Mouse (Mus musculus): ENCODE results near the gene Sdhaf1. TPM values are rescaled to one million over a fixed set of nuclear protein-coding genes. Genes with fewer than 3 reads are reported as not detected.

The Sdhaf1 gene
- 16.7 and 17.0 TPM in 2 replicates for polyA plus RNA-seq (2016; fragmentation: Nextera tagmentation; extraction: Ambion mirVana)

DNA sequence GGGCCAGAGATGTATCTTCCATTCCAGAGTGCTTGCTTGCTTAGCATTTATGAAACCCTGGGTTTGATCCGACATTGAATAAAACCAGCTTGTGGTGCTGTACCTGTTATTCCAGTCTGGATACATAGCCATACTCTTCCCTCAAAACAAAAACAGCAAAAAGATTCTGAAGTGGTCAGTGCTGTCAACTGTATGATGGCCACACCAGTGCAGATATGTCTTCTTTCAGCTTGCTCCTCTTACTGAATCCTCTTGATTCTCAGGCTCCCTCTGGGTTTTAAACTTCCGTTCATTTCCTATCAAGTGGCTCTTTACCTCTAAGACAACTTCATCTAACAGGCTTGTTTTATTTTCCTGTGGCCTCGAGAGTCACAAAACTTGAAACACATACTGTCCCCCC, at the start of gene Sdhaf1:
Gene Sdhaf1 (minus strand): TSS at position 101 of the 400 bp plus-strand sequence.
- 72% methylated on average over 3 of the region's 3 CpGs for WGBS
- no peak for ATAC-seq (ENCODE audit: insufficient number of reproducible peaks, low FRiP score)
- H3K36me3 ChIP-seq = no peaks in the 10 kb centered on the region

DNA sequence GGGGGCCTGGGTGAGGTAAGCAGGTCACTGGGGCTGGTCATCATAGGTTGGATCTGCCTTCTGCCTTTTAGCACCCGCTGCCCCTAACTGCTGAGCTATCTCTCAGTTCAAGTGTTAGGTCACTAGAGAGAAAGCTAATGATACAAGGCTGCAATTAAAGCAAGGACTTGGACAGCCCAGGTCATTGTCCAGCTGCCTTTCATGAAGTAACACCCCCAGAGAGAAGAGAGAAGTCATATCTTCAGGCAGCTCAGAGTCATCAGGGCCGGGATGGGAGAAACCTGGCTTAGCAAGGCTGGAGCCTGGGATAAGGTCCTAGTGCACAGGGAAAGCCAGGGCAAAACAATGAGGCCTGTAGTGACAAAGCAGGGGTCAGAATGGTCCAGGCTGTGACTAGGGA, 43.8 kb upstream of the Sdhaf1 start:
- no peak for ATAC-seq (ENCODE audit: insufficient number of reproducible peaks, low FRiP score)
- Histone ChIP-seq H3K4me3 (no peak overlapping the region), H3K27me3 (replicated peaks) (peaks cover 28% of the 10 kb centered on the region), H3K36me3 (no peaks in the 10 kb centered on the region), H3K27ac (ENCODE audit: poor library complexity, severe bottlenecking) (no peak overlapping the region), H3K4me1 (replicated peaks) (0 out of 2 replicates have a peak, but pooled peaks cover 3% of the 10 kb centered on the region), H3K9ac (no peak overlapping the region), H3K9me3 (replicated peaks) (no peaks in the 10 kb centered on the region), H3K4me2 (no peak overlapping the region)
- WGBS = 51% methylated on average over 2 of the region's 2 CpGs

More for the DNA sequence above, at the start of gene Sdhaf1:
- peaks cover 21% of the 10 kb centered on the region for H3K4me1 ChIP-seq (replicated peaks)
- peaks cover 8% of the 10 kb centered on the region; the same call in 1 of the 2 replicates for H3K9me3 ChIP-seq (replicated peaks)
- peak within 1 kb of the TSS; percentile 94 for H3K4me3 ChIP-seq
- peak within 1 kb of the TSS; percentile 83 for H3K4me2 ChIP-seq
- peak within 1 kb of the TSS; percentile 93 for H3K27ac ChIP-seq (ENCODE audit: poor library complexity, severe bottlenecking)
- peak within 1 kb of the TSS; percentile 63 for H3K9ac ChIP-seq
- H3K27me3 ChIP-seq (replicated peaks) = no peaks in the 10 kb centered on the region

DNA sequence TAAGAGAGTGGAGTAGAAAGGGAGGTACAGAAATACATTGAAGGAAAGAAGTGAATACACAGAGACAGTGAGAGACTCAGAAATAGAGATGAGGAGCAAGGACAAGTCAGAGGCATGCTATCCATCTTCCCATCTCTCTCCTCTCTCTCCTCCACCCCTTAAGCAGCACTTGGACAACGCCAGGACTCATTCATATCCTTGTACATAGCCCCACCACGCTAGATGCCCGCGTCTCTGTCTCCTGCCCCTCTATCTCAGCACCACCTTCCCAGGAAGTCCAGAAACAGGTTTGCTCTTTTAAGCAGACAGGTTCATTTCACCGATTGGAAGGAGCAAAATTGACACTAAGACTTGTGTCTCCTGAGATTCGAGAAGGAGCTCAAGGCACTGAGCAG, 39.6 kb upstream of the Sdhaf1 start:
- H3K4me3 ChIP-seq = peak overlapping the region; percentile 76
- H3K27me3 ChIP-seq (replicated peaks) = peaks cover 46% of the 10 kb centered on the region
- H3K27ac ChIP-seq (ENCODE audit: poor library complexity, severe bottlenecking) = no peak overlapping the region
- WGBS = 72% methylated on average over 6 of the region's 6 CpGs
- H3K36me3 ChIP-seq = peaks cover 12% of the 10 kb centered on the region; the same call in 1 of the 2 replicates
- H3K4me2 ChIP-seq = peak overlapping the region; percentile 86
- no peak for ATAC-seq (ENCODE audit: insufficient number of reproducible peaks, low FRiP score)
- H3K9ac ChIP-seq = no peak overlapping the region
- H3K4me1 ChIP-seq (replicated peaks) = peaks cover 12% of the 10 kb centered on the region; the same call in 1 of the 2 replicates
- no peaks in the 10 kb centered on the region for H3K9me3 ChIP-seq (replicated peaks)

DNA sequence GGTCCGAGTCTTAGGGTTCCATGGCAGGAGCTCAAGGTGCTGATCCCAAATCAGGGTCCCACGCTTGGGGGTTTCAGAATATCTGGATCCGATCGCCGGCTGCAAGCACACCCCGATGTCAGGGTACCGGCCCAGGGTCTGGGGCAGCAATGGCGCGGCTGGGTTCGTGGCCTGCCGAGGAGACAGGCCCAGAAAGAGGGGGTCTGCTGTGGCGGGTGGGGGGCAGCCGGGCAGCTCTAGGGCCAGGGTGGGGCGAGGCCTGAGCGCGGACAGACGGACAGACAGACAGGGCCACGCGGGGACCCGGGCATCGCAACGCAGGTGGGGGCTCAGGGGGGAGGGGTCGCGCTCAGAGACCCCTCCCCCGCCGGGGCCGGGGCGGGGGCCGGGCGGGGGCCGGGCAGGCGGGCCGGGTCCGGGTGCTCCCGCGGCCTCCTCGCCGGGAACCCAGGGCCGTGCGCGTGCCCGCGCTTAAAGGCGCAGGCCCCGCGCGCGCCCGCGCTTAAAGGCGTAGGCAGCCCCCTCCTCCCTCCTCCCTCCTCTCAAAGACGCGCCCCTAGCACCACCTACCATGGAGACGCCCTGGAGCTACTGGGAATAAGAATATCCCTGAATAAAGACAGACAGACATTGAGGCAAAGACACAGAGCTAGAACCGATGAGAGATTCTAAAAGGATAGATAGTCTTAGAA, 39.1 kb upstream of the Sdhaf1 start, which contains the start of gene Lrfn3:
Gene Lrfn3 (minus strand): TSS at position 121 of the 692 bp plus-strand sequence.
- H3K36me3 ChIP-seq = peaks cover 12% of the 10 kb centered on the region; the same call in 1 of the 2 replicates
- H3K27me3 ChIP-seq (replicated peaks) = peaks cover 46% of the 10 kb centered on the region
- WGBS = 1% methylated on average over 48 of the region's 55 CpGs
- H3K4me2 ChIP-seq = peak within 1 kb of the TSS; percentile 86
- no peaks in the 10 kb centered on the region for H3K9me3 ChIP-seq (replicated peaks)
- no peak within 1 kb of the TSS for H3K27ac ChIP-seq (ENCODE audit: poor library complexity, severe bottlenecking)
- ATAC-seq (ENCODE audit: insufficient number of reproducible peaks, low FRiP score) = peak; percentile 55
- peak within 1 kb of the TSS; percentile 76 for H3K4me3 ChIP-seq
- H3K9ac ChIP-seq = peak within 1 kb of the TSS; percentile 81
- H3K4me1 ChIP-seq (replicated peaks) = peaks cover 12% of the 10 kb centered on the region; the same call in 1 of the 2 replicates

DNA sequence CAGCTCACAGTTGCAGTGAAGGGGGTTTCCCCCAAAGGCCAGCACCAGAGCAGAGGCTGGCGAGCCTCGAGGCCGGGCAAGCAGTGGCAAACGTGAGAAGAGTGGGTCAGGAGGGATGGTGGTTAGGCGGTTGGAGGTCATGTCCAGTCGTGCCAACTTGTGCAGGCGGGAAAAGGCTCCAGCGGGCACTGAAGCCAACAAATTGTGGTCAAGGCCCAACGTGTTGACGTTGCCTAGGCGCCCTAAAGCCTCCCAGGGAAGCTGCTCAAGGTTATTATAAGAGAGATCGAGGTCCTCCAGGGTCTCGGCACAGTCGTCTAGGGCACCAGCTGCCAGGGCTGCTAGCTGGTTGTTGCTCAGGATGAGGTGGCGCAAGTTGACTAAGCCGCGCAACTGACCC, 36.3 kb upstream of the Sdhaf1 start:
- Histone ChIP-seq H3K9ac (no peak overlapping the region), H3K4me2 (no peak overlapping the region), H3K36me3 (peaks cover 18% of the 10 kb centered on the region), H3K4me3 (no peak overlapping the region), H3K9me3 (replicated peaks) (no peaks in the 10 kb centered on the region), H3K4me1 (replicated peaks) (peaks cover 12% of the 10 kb centered on the region; the same call in 1 of the 2 replicates), H3K27ac (ENCODE audit: poor library complexity, severe bottlenecking) (no peak overlapping the region), H3K27me3 (replicated peaks) (peaks cover 47% of the 10 kb centered on the region)
- 76% methylated on average over 17 of the region's 17 CpGs for WGBS
- ATAC-seq (ENCODE audit: insufficient number of reproducible peaks, low FRiP score) = no peak

DNA sequence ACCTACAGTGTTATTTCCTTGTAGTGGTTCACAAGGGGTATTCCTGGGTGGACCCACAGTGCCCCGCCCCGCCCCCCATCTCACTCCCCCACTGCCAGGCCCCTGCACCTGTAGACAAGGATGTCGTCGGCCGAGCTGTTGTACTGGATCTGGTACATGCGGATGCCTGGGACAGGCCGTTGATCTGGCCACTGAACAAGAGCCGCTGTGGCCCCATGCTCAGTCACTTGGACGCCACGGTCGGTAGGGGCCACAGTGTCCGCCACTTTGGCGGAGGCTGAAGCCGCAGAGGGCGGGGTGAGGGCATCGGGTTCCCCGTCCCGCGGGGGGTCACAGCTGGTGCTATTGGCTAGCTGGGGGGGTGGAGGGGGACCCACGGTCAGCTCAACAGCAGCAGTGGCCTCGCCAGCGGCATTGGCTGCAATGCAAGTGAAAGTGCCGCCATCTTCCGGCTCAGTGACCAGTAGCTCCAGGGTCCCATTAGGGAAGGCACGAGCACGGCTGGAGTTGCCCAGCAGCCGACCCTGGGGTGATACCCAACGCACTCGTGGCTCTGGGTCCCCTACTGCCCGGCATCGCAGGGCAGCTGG, 35.7 kb upstream of the Sdhaf1 start:
- ATAC-seq (ENCODE audit: insufficient number of reproducible peaks, low FRiP score) = no peak
- peaks cover 41% of the 10 kb centered on the region for H3K27me3 ChIP-seq (replicated peaks)
- no peak overlapping the region for H3K9ac ChIP-seq
- peaks cover 12% of the 10 kb centered on the region; the same call in 1 of the 2 replicates for H3K4me1 ChIP-seq (replicated peaks)
- H3K4me3 ChIP-seq = no peak overlapping the region
- H3K27ac ChIP-seq (ENCODE audit: poor library complexity, severe bottlenecking) = no peak overlapping the region
- peaks cover 18% of the 10 kb centered on the region for H3K36me3 ChIP-seq
- H3K9me3 ChIP-seq (replicated peaks) = no peaks in the 10 kb centered on the region
- no peak overlapping the region for H3K4me2 ChIP-seq
- WGBS = 75% methylated on average over 31 of the region's 31 CpGs

DNA sequence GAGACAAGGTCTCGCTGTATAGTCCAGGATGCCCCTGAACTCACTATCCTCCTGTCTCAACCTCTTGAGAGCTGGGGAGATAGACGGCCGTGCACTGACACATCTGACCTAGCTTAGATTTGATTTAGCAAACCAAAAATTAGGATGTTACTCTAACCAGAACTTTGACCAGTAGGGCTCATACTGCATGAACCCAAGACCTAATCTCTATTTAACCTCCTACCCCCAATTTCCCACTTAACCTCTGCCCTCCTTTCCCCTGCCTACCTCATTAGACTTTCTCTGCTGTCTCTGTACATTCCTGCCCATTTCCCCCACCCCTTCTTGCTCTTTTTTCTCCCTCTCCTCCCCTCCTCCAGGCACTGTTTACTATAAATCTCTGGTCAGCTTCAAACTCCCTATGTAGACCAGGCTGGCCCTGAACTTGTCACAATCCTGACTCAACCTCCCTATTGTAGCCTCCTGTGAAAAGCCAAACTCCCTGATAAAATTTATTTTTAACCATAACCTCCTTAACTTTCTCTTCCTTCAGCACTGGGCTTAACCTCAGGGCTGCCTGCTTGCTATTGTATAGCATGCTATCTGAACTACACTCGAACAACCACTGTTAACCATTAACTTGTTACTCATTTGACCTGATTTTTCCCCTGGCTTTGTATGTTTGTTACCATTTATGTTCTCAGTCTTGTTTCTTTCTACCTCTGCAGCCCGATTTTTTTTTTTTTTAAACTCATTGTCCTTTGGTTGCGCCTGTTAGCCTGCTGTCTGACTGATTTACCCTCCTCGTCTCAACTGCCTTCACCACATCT, 34.9 kb upstream of the Sdhaf1 start:
- 70% methylated on average over 7 of the region's 7 CpGs for WGBS
- H3K27me3 ChIP-seq (replicated peaks) = peaks cover 33% of the 10 kb centered on the region
- no peak overlapping the region for H3K4me2 ChIP-seq
- no peak overlapping the region for H3K4me3 ChIP-seq
- H3K9ac ChIP-seq = no peak overlapping the region
- H3K36me3 ChIP-seq = peaks cover 18% of the 10 kb centered on the region
- H3K27ac ChIP-seq (ENCODE audit: poor library complexity, severe bottlenecking) = no peak overlapping the region
- no peaks in the 10 kb centered on the region for H3K9me3 ChIP-seq (replicated peaks)
- no peak for ATAC-seq (ENCODE audit: insufficient number of reproducible peaks, low FRiP score)
- H3K4me1 ChIP-seq (replicated peaks) = peaks cover 17% of the 10 kb centered on the region; the same call in 1 of the 2 replicates

DNA sequence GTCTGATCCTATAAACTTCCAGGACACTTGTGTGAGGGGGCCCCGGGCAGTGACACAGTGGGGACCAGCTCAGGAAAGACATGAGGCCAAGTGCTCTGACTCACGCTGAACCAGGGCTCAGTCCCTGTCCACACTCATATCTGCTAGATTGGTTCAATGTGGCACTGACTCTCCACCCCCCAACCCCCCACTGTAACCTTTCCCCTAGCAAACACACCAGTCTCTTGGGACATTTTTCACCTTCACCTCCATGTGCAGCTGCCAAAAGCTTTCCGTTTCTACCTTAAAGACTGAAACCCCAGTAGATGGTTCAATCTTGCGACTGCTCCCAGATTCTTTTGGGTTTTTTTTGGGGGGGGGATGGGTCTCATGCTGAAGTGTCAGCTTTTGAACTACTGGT, 30.4 kb upstream of the Sdhaf1 start:
- 63% methylated on average over 4 of the region's 4 CpGs for WGBS
- no peak for ATAC-seq (ENCODE audit: insufficient number of reproducible peaks, low FRiP score)

DNA sequence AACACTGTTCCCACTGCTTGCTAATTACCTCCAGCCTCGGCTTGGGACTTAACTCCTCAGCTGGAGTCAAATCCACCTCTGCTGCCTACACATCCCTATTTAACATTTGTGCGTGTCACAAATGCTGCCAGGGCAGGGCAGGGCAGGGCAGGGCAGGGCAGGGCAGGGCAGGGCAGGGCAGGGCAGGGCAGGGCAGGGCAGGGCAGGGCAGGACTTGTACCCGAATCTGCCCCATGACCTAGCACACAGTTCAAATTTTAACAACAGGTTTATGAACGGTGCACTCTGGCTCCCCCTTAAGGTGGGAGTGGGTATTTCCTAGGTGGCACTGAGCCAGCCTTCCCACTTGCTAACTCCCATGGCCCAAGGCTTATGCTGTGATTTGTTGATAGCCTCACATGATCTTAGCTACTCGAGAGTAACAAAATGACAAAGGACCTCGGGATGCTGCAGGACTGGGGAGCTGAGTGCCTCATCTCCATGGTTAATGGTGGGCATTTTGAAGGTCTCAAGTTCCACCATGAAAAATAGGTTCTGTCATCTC, 29.7 kb upstream of the Sdhaf1 start:
- Histone ChIP-seq H3K9ac (no peak overlapping the region), H3K27ac (ENCODE audit: poor library complexity, severe bottlenecking) (no peak overlapping the region), H3K9me3 (replicated peaks) (no peaks in the 10 kb centered on the region), H3K4me1 (replicated peaks) (0 out of 2 replicates have a peak, but pooled peaks cover 7% of the 10 kb centered on the region), H3K27me3 (replicated peaks) (peaks cover 51% of the 10 kb centered on the region), H3K4me3 (no peak overlapping the region), H3K4me2 (no peak overlapping the region), H3K36me3 (peaks cover 6% of the 10 kb centered on the region; the same call in 1 of the 2 replicates)
- ATAC-seq (ENCODE audit: insufficient number of reproducible peaks, low FRiP score) = no peak
- 17% methylated on average over 6 of the region's 6 CpGs for WGBS

More for the DNA sequence above, 30.4 kb upstream of the Sdhaf1 start:
- Histone ChIP-seq H3K4me3 (no peak overlapping the region), H3K27me3 (replicated peaks) (peaks cover 45% of the 10 kb centered on the region), H3K9ac (no peak overlapping the region), H3K9me3 (replicated peaks) (no peaks in the 10 kb centered on the region), H3K4me2 (no peak overlapping the region), H3K36me3 (peaks cover 7% of the 10 kb centered on the region; the same call in 1 of the 2 replicates), H3K4me1 (replicated peaks) (0 out of 2 replicates have a peak, but pooled peaks cover 7% of the 10 kb centered on the region), H3K27ac (ENCODE audit: poor library complexity, severe bottlenecking) (no peak overlapping the region)

DNA sequence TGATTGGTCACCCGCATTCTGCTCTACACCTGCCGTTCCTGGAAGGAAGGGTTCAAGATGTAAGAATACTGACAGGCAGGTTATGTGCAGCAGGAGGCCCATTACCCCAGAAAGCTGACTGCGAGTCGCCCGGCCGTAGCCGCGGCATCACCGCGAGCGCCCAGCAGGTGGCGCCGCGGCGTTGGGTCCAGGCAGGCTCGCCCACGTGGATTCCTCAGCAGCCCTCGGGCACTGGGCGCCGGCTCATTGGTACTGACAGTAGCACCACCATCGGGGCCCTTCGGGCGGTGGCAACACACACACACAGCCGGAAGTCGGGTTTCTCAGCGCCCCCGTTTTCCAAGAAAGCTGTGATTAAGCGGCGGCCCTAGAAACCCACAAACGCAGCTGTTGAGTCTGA, 24.1 kb upstream of the Sdhaf1 start:
- ATAC-seq (ENCODE audit: insufficient number of reproducible peaks, low FRiP score) = no peak

More for the DNA sequence above, 24.1 kb upstream of the Sdhaf1 start:
- WGBS = 2% methylated on average over 30 of the region's 30 CpGs
- no peaks in the 10 kb centered on the region for H3K9me3 ChIP-seq (replicated peaks)
- peaks cover 74% of the 10 kb centered on the region for H3K27me3 ChIP-seq (replicated peaks)
- H3K4me2 ChIP-seq = no peak overlapping the region
- H3K27ac ChIP-seq (ENCODE audit: poor library complexity, severe bottlenecking) = no peak overlapping the region
- no peaks in the 10 kb centered on the region for H3K36me3 ChIP-seq
- H3K4me1 ChIP-seq (replicated peaks) = no peaks in the 10 kb centered on the region
- H3K4me3 ChIP-seq = no peak overlapping the region
- no peak overlapping the region for H3K9ac ChIP-seq

All from heart, embryonic 12.5 days (tissue).